Mouse (Mus musculus): ENCODE measurements around the gene Chchd6.

DNA sequence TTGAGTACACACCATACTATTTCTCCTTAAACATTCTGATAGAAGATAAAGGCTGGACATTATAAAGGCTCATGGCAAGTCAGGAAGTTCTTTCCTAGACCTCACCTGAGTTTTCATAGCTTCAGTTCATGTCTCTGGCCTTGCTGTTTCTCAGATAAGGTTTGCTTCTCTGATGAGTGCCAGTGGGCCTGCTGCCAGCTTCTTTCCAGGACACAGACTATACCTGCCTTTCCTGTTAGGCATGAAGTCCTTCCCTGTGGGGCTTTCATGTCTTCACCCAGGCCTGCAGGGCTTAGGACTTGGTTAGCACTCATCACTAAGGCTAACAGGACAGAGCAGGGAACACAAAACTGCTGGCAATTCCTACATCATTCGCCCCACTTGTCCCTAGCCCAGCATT is 186.4 kb downstream of the Chchd6 start:
- TF ChIP-seq E2F4 (IDR thresholded peaks at IDR 0.05; ENCODE audit: insufficient read depth) (no peak), TCF12 (IDR thresholded peaks at IDR 0.05; ENCODE audit: insufficient read depth, poor library complexity, severe bottlenecking) (no peak), USF1 (IDR thresholded peaks at IDR 0.05; ENCODE audit: low read depth) (no peak), POLR2A (IDR thresholded peaks at IDR 0.05; ENCODE audit: insufficient read length, low read depth) (no peak)
